Mouse (Mus musculus) layer of hippocampus, postnatal 10 days (tissue): ENCODE results near the gene Rbfox1. TPM values are rescaled to one million over a fixed set of nuclear protein-coding genes. Genes with fewer than 3 reads are reported as not detected.

Experiments used
- DNase-seq, 2 experiments: peaks; one replicate each; pipeline ENCODE4 v3.0.0; 2021; ENCODE audit warnings: low spot score in 2 of 2
- total RNA-seq, 2 experiments: library from RNA; stranded (reverse); gene quantifications; 2 replicates each; pipeline ENCODE4 v1.2.3; 2021

Rbfox1 gene
- total RNA-seq, 2 experiments from 2014 or later: 275 to 280 TPM

GRCm38 (mm10) chr16:7347522-7348165, 1462.5 kb downstream of the Rbfox1 start:
- no peak for DNase-seq

DNA sequence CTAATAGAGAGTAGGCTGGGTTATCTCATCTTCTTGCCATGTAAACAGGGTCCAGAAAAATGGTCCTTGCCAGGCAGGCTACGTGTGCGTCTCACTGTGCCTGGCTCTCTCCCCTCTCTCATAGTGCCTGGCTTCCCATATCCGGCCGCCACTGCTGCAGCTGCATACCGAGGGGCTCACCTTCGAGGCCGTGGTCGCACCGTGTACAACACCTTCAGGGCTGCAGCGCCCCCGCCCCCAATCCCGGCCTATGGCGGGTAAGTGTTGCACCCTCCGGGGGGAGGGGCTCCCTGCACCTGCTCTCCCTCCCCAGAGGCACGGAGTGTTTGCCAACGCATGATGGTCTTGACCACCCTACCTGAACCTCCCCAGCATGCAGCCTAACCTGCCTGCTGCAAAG, 1467.7 kb downstream of the Rbfox1 start:
- no peak for DNase-seq

DNA sequence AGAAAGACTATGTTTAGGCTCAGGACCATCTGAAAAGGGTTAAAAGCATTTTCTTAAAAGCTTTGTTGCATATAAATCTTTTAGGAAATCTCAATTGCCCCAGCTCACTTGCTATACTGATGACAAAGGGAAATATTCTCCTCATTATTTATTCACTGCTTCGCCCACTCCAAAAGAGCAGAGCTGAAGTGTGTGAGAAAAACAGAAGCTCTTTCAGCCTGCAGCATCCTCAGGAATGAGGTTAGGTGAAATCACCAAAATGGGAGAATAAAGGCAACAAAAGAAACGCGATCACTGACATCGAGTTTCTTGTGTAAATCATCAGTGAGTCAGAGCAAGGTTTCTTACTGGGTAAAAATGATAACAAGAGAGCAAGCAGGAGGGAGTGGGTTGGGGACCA, 1469.0 kb downstream of the Rbfox1 start:
- no peak for DNase-seq

GRCm38 (mm10) chr16:7359043-7359442, 1473.9 kb downstream of the Rbfox1 start:
- DNase-seq: no peak

GRCm38 (mm10) chr16:7360706-7361105, 1475.6 kb downstream of the Rbfox1 start:
- no peak for DNase-seq

- DNase-seq: no peak
These were observed 1480.7 kb downstream of the Rbfox1 start for GRCm38 (mm10) chr16:7365878-7366277.

DNA sequence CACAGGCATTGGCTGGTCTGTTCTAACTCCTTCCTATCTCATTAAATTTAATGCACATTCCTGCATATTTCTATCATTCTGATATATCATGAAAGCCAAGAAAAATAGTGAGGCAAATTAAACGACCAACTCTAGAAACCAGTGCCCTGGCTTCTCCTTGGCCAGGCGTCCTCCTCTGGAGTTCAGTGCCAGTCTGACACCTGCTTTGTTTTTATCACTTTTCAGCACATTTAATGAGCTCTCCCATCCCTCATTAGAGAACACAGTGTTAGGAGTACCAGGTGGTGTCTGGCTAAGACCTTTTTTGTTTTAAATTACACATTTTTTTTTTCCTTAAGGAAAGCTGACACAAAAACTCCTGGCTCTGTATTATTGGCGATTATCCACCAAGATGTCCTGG, 1489.0 kb downstream of the Rbfox1 start:
- DNase-seq: no peak

DNA sequence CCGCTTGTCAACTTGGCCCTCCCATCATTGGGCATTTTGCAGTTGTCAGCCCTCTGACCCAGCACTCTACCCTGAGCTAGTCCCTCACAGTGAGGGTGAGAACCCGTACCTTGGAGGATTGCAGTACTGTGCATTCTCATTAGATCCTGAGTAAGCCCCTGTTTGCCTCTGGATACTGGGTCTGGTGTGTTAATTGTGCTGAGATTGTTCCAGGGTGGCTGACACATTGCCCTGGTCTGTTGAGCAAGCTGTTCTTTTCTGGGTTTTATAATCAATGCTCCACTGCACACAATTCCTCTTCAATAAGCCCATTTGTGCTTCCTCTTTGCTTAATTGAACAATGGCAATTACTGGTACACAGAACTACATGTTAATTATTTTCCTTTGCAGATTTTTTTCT, 1489.5 kb downstream of the Rbfox1 start:
- DNase-seq: no peak

GRCm38 (mm10) chr16:7396101-7396500, 1510.9 kb downstream of the Rbfox1 start:
- no peak for DNase-seq

GRCm38 (mm10) chr16:7404766-7405492, 1519.8 kb downstream of the Rbfox1 start:
- DNase-seq: no peak

DNA sequence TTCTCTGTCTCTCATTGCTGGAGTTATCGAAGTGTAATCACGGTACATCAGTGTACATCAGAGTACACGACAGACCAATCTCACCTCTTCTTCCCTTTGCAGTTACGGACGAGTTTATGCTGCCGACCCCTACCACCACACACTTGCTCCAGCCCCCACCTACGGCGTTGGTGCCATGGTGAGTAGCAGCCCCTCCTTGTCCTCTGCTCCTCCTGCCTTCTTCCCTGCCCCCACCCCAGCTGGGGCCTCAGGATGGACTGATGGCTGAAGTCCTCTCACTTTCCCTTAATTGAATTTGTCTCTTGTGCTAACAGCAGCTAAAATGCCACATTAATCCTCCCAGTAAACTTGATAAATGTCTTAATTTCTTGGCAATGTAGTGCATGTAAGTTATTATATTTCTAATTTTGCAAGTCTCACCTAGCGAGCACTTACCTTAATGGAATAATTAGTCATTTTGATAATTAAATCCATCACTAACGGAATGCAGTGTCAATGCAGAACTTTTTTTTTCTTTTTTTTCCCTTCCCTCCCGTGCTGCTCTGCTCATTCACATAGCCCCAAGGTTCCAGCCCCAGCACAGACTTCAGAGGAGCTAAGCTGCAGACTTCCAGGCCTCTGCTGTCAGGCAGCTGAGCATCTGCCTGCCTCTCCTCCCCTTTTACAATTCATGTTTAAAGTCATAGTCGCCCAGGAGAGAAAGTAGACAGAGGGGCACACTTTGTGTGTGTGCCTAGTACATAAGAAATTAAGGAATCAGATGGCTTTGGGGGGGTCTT, 1522.9 kb downstream of the Rbfox1 start:
- no peak for DNase-seq

DNA sequence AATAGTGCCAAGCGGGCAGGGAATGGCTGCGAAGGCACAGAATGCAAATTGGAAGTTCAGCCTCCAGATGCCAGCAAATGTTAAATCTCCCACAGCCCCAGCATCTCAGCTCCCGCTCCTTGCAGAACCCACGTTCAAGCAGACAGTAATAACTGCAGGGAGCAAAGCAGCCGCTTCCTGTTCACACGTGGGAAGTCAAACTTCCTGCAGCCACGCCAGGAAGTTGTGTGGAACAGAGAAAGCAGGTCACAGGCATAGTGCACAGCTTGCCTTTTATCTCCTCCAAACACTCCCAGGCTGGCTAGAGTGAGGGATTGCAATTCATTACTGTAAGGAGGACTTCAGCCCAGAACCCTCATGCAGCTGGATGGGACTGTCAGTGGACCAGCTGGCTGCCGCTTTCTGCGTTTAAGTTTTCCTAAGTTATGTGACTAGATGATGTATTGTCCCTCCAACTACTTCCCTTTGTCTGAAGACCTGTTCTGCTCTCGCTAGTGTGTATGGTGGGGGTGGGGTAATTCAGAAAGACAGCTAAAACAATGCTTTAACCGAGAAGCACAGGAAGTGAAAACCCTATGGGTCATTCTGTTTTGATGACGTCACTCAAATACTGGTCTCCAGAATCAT, 1534.6 kb downstream of the Rbfox1 start:
- DNase-seq: peak; percentile 40 to 46

GRCm38 (mm10) chr16:7425386-7426089, 1540.4 kb downstream of the Rbfox1 start:
- DNase-seq: no peak

- DNase-seq: no peak
These were observed 1548.1 kb downstream of the Rbfox1 start for GRCm38 (mm10) chr16:7433296-7433695.

DNA sequence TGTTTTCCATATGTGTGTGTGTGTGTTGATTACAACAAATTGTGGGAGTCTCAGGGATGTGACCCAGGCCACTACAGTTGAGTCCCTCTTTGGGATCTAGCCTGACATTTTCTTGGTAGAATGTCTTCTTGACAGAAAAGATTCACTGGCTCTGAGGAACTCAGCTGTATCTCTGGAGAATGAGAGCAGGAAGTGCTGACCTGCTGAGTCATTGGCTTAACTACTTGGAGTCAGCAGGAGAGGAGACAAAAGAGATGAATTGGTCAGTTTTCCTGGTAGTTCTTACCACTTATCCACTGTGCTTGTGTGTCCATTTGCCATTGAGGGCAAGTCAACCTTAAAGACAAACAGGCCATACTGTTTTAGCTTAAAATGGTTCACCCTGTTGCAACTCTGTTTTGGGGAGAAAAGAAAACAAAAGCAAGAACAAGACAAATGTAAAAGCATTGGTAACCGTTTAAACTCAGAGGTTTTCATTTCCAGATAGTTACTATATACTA, 1561.7 kb downstream of the Rbfox1 start:
- DNase-seq: no peak

DNA sequence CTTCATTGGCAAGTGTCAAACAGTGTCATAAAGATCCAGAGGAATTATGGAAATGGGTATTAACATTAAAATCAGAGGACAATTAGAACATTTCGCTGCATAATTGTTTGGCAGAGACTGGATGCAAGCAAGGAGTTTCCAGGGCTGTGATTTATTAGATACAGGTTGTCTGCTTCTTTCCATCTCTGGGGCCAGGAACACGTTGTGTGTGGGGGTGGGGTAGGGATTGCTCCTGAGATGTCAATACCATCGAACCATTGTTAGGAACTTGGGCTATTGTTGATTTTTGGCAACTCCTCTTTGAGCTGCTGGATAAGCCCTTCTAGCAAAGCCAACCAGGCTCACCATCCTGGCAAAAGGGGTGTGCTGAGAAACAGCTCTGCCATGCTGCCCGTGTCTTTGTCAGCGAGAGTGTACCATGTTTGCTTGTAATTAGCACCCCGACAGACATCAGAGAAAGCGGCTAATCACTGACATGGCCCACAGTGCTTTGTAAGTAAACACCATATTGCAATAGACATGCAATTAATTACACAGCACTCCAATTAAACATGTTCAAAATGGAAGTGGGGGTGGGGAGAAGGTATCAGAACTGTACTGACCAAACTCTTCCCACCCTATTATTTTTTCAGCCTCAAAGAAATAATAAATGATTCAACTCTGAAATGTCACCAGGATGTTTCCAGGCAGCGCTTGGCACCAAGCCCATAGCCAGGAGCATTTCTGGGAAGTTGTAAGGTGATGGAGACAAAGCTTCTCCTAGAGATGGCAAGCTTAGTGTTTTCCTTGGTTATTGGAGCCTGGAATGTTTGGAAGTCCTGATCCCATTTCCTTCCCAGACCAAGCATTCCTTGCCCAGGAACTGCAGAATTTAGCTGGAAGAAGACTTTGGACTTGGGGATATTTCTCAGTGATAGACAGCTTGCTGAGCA, 1562.8 kb downstream of the Rbfox1 start:
- DNase-seq: peak; percentile 24 to 37

GRCm38 (mm10) chr16:7451193-7451592, 1566.0 kb downstream of the Rbfox1 start:
- no peak for DNase-seq

DNA sequence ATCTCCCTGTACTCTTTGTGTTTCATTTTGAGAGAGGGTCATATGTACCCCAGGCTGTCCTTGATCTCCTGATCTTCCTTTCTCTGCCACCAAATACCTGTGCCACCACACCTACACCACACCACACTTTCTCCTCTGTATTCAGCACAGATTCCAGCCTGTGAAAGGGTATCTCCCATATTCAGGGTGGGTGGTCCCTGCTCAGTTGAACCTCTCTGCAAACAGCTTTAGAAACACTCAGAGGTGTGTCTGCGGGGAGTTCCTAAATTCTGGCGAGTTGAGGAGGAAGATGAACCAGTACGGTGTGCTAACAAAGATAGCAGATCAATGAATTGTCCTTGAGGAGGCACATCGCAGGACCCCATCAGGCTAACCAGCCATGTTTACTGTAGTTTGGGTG, 1572.4 kb downstream of the Rbfox1 start:
- DNase-seq: no peak
